Mouse (Mus musculus): ENCODE measurements around the gene Olfr1055. TPM values are rescaled to one million over a fixed set of nuclear protein-coding genes. Genes with fewer than 3 reads are reported as not detected.
"Not testable (repeated sequence)": the region's sequence is repeated elsewhere in the genome, so short reads cannot be mapped to it uniquely, and the experiment has no call there.

The Olfr1055 gene
- not detected in 2 replicates for polyA plus RNA-seq (2014; fragmentation: Nextera tagmentation; extraction: Ambion mirVana)

GRCm38 (mm10) chr2:86350184-86350583 lies at the start of gene Olfr1055:
Olfr1055 (minus strand) TSS chr2:86350284.
- Histone ChIP-seq H3K9me3 (replicated peaks; ENCODE audit: control insufficient read depth, low read length) (no peaks in the 10 kb centered on the region), H3K27me3 (ENCODE audit: control insufficient read depth, insufficient read depth, low read length) (no peaks in the 10 kb centered on the region), H3K9ac (ENCODE audit: low read depth, low read length) (no peak within 1 kb of the TSS), H3K27ac (ENCODE audit: low read depth, low read length) (no peak within 1 kb of the TSS), H3K4me3 (ENCODE audit: low read depth, low read length) (no peak within 1 kb of the TSS), H3K36me3 (ENCODE audit: control insufficient read depth, insufficient read depth, low read length) (no peaks in the 10 kb centered on the region), H3K4me1 (ENCODE audit: control insufficient read depth, insufficient read depth, low read length) (no peaks in the 10 kb centered on the region), H3K4me2 (no peak within 1 kb of the TSS)
- no peak for ATAC-seq (replicated peaks; ENCODE audit: insufficient number of reproducible peaks, low FRiP score, low TSS enrichment)
- 83% methylated on average over 5 of the region's 5 CpGs for WGBS (ENCODE audit: insufficient replicate concordance)

- H3K9ac ChIP-seq (ENCODE audit: low read depth, low read length): no peak overlapping the region
- no peaks in the 10 kb centered on the region for H3K27me3 ChIP-seq (ENCODE audit: control insufficient read depth, insufficient read depth, low read length)
- no peak overlapping the region for H3K4me3 ChIP-seq (ENCODE audit: low read depth, low read length)
- no peak overlapping the region for H3K4me2 ChIP-seq
- H3K9me3 ChIP-seq (replicated peaks; ENCODE audit: control insufficient read depth, low read length): no peaks in the 10 kb centered on the region
- no peaks in the 10 kb centered on the region for H3K4me1 ChIP-seq (ENCODE audit: control insufficient read depth, insufficient read depth, low read length)
- ATAC-seq (replicated peaks; ENCODE audit: insufficient number of reproducible peaks, low FRiP score, low TSS enrichment): no peak
- 77% methylated on average over 2 of the region's 2 CpGs for WGBS (ENCODE audit: insufficient replicate concordance)
- no peak overlapping the region for H3K27ac ChIP-seq (ENCODE audit: low read depth, low read length)
- no peaks in the 10 kb centered on the region for H3K36me3 ChIP-seq (ENCODE audit: control insufficient read depth, insufficient read depth, low read length)
Observed at GRCm38 (mm10) chr2:86395114-86395513, 45.0 kb upstream of the Olfr1055 start.

GRCm38 (mm10) chr2:86388461-86388860 lies 38.4 kb upstream of the Olfr1055 start, which contains the start of gene Olfr1058:
Olfr1058 (minus strand) TSS chr2:86388561.
- not testable (repeated sequence) for H3K4me3 ChIP-seq (ENCODE audit: low read depth, low read length); H3K36me3 ChIP-seq (ENCODE audit: control insufficient read depth, insufficient read depth, low read length); H3K4me1 ChIP-seq (ENCODE audit: control insufficient read depth, insufficient read depth, low read length); H3K27me3 ChIP-seq (ENCODE audit: control insufficient read depth, insufficient read depth, low read length); ATAC-seq (replicated peaks; ENCODE audit: insufficient number of reproducible peaks, low FRiP score, low TSS enrichment); H3K9ac ChIP-seq (ENCODE audit: low read depth, low read length); H3K27ac ChIP-seq (ENCODE audit: low read depth, low read length); H3K9me3 ChIP-seq (replicated peaks; ENCODE audit: control insufficient read depth, low read length); H3K4me2 ChIP-seq

GRCm38 (mm10) chr2:86378293-86378692 lies 28.2 kb upstream of the Olfr1055 start, which contains the start of gene Olfr1057:
Olfr1057 (minus strand) TSS chr2:86378393.
- Histone ChIP-seq H3K9me3 (replicated peaks; ENCODE audit: control insufficient read depth, low read length) (no peaks in the 10 kb centered on the region), H3K9ac (ENCODE audit: low read depth, low read length) (no peak within 1 kb of the TSS), H3K4me3 (ENCODE audit: low read depth, low read length) (no peak within 1 kb of the TSS), H3K4me2 (no peak within 1 kb of the TSS), H3K27ac (ENCODE audit: low read depth, low read length) (no peak within 1 kb of the TSS), H3K4me1 (ENCODE audit: control insufficient read depth, insufficient read depth, low read length) (no peaks in the 10 kb centered on the region), H3K27me3 (ENCODE audit: control insufficient read depth, insufficient read depth, low read length) (no peaks in the 10 kb centered on the region), H3K36me3 (ENCODE audit: control insufficient read depth, insufficient read depth, low read length) (no peaks in the 10 kb centered on the region)
- no peak for ATAC-seq (replicated peaks; ENCODE audit: insufficient number of reproducible peaks, low FRiP score, low TSS enrichment)

GRCm38 (mm10) chr2:86366342-86366741 lies 16.3 kb upstream of the Olfr1055 start:
- not testable (repeated sequence) for H3K4me1 ChIP-seq (ENCODE audit: control insufficient read depth, insufficient read depth, low read length); H3K27ac ChIP-seq (ENCODE audit: low read depth, low read length); H3K36me3 ChIP-seq (ENCODE audit: control insufficient read depth, insufficient read depth, low read length); ATAC-seq (replicated peaks; ENCODE audit: insufficient number of reproducible peaks, low FRiP score, low TSS enrichment); H3K4me3 ChIP-seq (ENCODE audit: low read depth, low read length); H3K4me2 ChIP-seq; H3K9me3 ChIP-seq (replicated peaks; ENCODE audit: control insufficient read depth, low read length); H3K27me3 ChIP-seq (ENCODE audit: control insufficient read depth, insufficient read depth, low read length); H3K9ac ChIP-seq (ENCODE audit: low read depth, low read length)
- no CpG with 5 or more reads among the region's 6 CpGs for WGBS (ENCODE audit: insufficient replicate concordance)

- Histone ChIP-seq H3K4me1 (ENCODE audit: control insufficient read depth, insufficient read depth, low read length) (no peaks in the 10 kb centered on the region), H3K4me3 (ENCODE audit: low read depth, low read length) (no peak within 1 kb of the TSS), H3K27ac (ENCODE audit: low read depth, low read length) (no peak within 1 kb of the TSS), H3K27me3 (ENCODE audit: control insufficient read depth, insufficient read depth, low read length) (no peaks in the 10 kb centered on the region), H3K9ac (ENCODE audit: low read depth, low read length) (no peak within 1 kb of the TSS), H3K36me3 (ENCODE audit: control insufficient read depth, insufficient read depth, low read length) (no peaks in the 10 kb centered on the region), H3K9me3 (replicated peaks; ENCODE audit: control insufficient read depth, low read length) (no peaks in the 10 kb centered on the region), H3K4me2 (no peak within 1 kb of the TSS)
- ATAC-seq (replicated peaks; ENCODE audit: insufficient number of reproducible peaks, low FRiP score, low TSS enrichment): no peak
Observed at GRCm38 (mm10) chr2:86362369-86362768, 12.3 kb upstream of the Olfr1055 start, which contains the start of gene Olfr1056. Olfr1056 (minus strand) TSS chr2:86362469.

- H3K36me3 ChIP-seq (ENCODE audit: control insufficient read depth, insufficient read depth, low read length); H3K27me3 ChIP-seq (ENCODE audit: control insufficient read depth, insufficient read depth, low read length); H3K9ac ChIP-seq (ENCODE audit: low read depth, low read length); H3K4me2 ChIP-seq; H3K4me1 ChIP-seq (ENCODE audit: control insufficient read depth, insufficient read depth, low read length); H3K27ac ChIP-seq (ENCODE audit: low read depth, low read length); ATAC-seq (replicated peaks; ENCODE audit: insufficient number of reproducible peaks, low FRiP score, low TSS enrichment); H3K4me3 ChIP-seq (ENCODE audit: low read depth, low read length); H3K9me3 ChIP-seq (replicated peaks; ENCODE audit: control insufficient read depth, low read length): not testable (repeated sequence)
- 91% methylated on average over 1 of the region's 1 CpGs for WGBS (ENCODE audit: insufficient replicate concordance)
Observed at GRCm38 (mm10) chr2:86351751-86352150, 1.7 kb upstream of the Olfr1055 start.

GRCm38 (mm10) chr2:86335333-86335732 lies 14.8 kb downstream of the Olfr1055 start, which contains the start of gene Olfr1054:
Olfr1054 (minus strand) TSS chr2:86335433.
- no peak within 1 kb of the TSS for H3K27ac ChIP-seq (ENCODE audit: low read depth, low read length)
- WGBS (ENCODE audit: insufficient replicate concordance): 86% methylated on average over 3 of the region's 3 CpGs
- ATAC-seq (replicated peaks; ENCODE audit: insufficient number of reproducible peaks, low FRiP score, low TSS enrichment): no peak

GRCm38 (mm10) chr2:86315184-86315583 lies 34.9 kb downstream of the Olfr1055 start, which contains the start of gene Olfr1053:
Olfr1053 (minus strand) TSS chr2:86315284.
- H3K27ac ChIP-seq (ENCODE audit: low read depth, low read length): no peak within 1 kb of the TSS
- H3K4me1 ChIP-seq (ENCODE audit: control insufficient read depth, insufficient read depth, low read length): no peaks in the 10 kb centered on the region
- no peaks in the 10 kb centered on the region for H3K36me3 ChIP-seq (ENCODE audit: control insufficient read depth, insufficient read depth, low read length)
- H3K27me3 ChIP-seq (ENCODE audit: control insufficient read depth, insufficient read depth, low read length): no peaks in the 10 kb centered on the region
- no peak for ATAC-seq (replicated peaks; ENCODE audit: insufficient number of reproducible peaks, low FRiP score, low TSS enrichment)
- H3K9ac ChIP-seq (ENCODE audit: low read depth, low read length): no peak within 1 kb of the TSS
- H3K9me3 ChIP-seq (replicated peaks; ENCODE audit: control insufficient read depth, low read length): no peaks in the 10 kb centered on the region
- WGBS (ENCODE audit: insufficient replicate concordance): 54% methylated on average over 3 of the region's 3 CpGs
- no peak within 1 kb of the TSS for H3K4me3 ChIP-seq (ENCODE audit: low read depth, low read length)
- H3K4me2 ChIP-seq: no peak within 1 kb of the TSS

More at GRCm38 (mm10) chr2:86335333-86335732, 14.8 kb downstream of the Olfr1055 start, which contains the start of gene Olfr1054:
- no peaks in the 10 kb centered on the region for H3K36me3 ChIP-seq (ENCODE audit: control insufficient read depth, insufficient read depth, low read length)
- H3K4me3 ChIP-seq (ENCODE audit: low read depth, low read length): no peak within 1 kb of the TSS
- no peaks in the 10 kb centered on the region for H3K27me3 ChIP-seq (ENCODE audit: control insufficient read depth, insufficient read depth, low read length)
- no peaks in the 10 kb centered on the region for H3K4me1 ChIP-seq (ENCODE audit: control insufficient read depth, insufficient read depth, low read length)
- no peaks in the 10 kb centered on the region for H3K9me3 ChIP-seq (replicated peaks; ENCODE audit: control insufficient read depth, low read length)
- H3K4me2 ChIP-seq: no peak within 1 kb of the TSS
- H3K9ac ChIP-seq (ENCODE audit: low read depth, low read length): no peak within 1 kb of the TSS
